Mouse (Mus musculus): ENCODE data around the gene Bmpr1b. TPM values are rescaled to one million over a fixed set of nuclear protein-coding genes. Genes with fewer than 3 reads are reported as not detected.

Bmpr1b gene
- polyA plus RNA-seq, 1 experiment from 2014 or later: not detected

GRCm38 (mm10) chr3:142104027-142104805 lies 65.0 kb downstream of the Bmpr1b start:
- Histone ChIP-seq H3K4me2 (ENCODE audit: low read depth, low read length) (no peak overlapping the region), H3K9ac (replicated peaks) (no peak overlapping the region), H3K9me3 (ENCODE audit: low read length) (no peaks in the 10 kb centered on the region), H3K4me3 (ENCODE audit: low read depth, low read length) (no peak overlapping the region), H3K27ac (ENCODE audit: low read depth) (no peak overlapping the region), H3K4me1 (ENCODE audit: insufficient read depth) (no peaks in the 10 kb centered on the region), H3K27me3 (ENCODE audit: insufficient read depth, low read length) (no peaks in the 10 kb centered on the region), H3K36me3 (replicated peaks; ENCODE audit: insufficient read depth, low read length) (no peaks in the 10 kb centered on the region)
- ATAC-seq: no peak
- no peak for DNase-seq
- TF ChIP-seq EP300 (IDR thresholded peaks at IDR 0.05; ENCODE audit: low read depth): no peak
- no peak for TF ChIP-seq CTCF (IDR thresholded peaks at IDR 0.05; ENCODE audit: low read depth)
- WGBS (ENCODE audit: insufficient replicate concordance): 82% methylated on average over 10 of the region's 10 CpGs

GRCm38 (mm10) chr3:142103622-142104021 lies 65.6 kb downstream of the Bmpr1b start:
- Histone ChIP-seq H3K9me3 (ENCODE audit: low read length) (no peaks in the 10 kb centered on the region), H3K4me1 (ENCODE audit: insufficient read depth) (no peaks in the 10 kb centered on the region), H3K27ac (ENCODE audit: low read depth) (no peak overlapping the region), H3K36me3 (replicated peaks; ENCODE audit: insufficient read depth, low read length) (no peaks in the 10 kb centered on the region), H3K27me3 (ENCODE audit: insufficient read depth, low read length) (no peaks in the 10 kb centered on the region), H3K4me3 (ENCODE audit: low read depth, low read length) (no peak overlapping the region), H3K4me2 (ENCODE audit: low read depth, low read length) (no peak overlapping the region), H3K9ac (replicated peaks) (no peak overlapping the region)
- no peak for TF ChIP-seq CTCF (IDR thresholded peaks at IDR 0.05; ENCODE audit: low read depth)
- TF ChIP-seq EP300 (IDR thresholded peaks at IDR 0.05; ENCODE audit: low read depth): no peak
- 68% methylated on average over 4 of the region's 4 CpGs for WGBS (ENCODE audit: insufficient replicate concordance)
- DNase-seq (no peak), ATAC-seq (no peak)

GRCm38 (mm10) chr3:142099151-142099550 lies 70.1 kb downstream of the Bmpr1b start:
- Histone ChIP-seq H3K4me3 (ENCODE audit: low read depth, low read length) (no peak overlapping the region), H3K27me3 (ENCODE audit: insufficient read depth, low read length) (no peaks in the 10 kb centered on the region), H3K9me3 (ENCODE audit: low read length) (no peaks in the 10 kb centered on the region), H3K4me2 (ENCODE audit: low read depth, low read length) (no peak overlapping the region), H3K36me3 (replicated peaks; ENCODE audit: insufficient read depth, low read length) (no peaks in the 10 kb centered on the region), H3K4me1 (ENCODE audit: insufficient read depth) (no peaks in the 10 kb centered on the region), H3K9ac (replicated peaks) (no peak overlapping the region), H3K27ac (ENCODE audit: low read depth) (no peak overlapping the region)
- DNase-seq (no peak), ATAC-seq (no peak)
- 60% methylated on average over 2 of the region's 2 CpGs for WGBS (ENCODE audit: insufficient replicate concordance)
- TF ChIP-seq CTCF (IDR thresholded peaks at IDR 0.05; ENCODE audit: low read depth): no peak
- TF ChIP-seq EP300 (IDR thresholded peaks at IDR 0.05; ENCODE audit: low read depth): no peak

- TF ChIP-seq EP300 (IDR thresholded peaks at IDR 0.05; ENCODE audit: low read depth) (no peak), CTCF (IDR thresholded peaks at IDR 0.05; ENCODE audit: low read depth) (no peak)
- ATAC-seq: no peak
- Histone ChIP-seq H3K9ac (replicated peaks) (no peak overlapping the region), H3K27ac (ENCODE audit: low read depth) (no peak overlapping the region), H3K9me3 (ENCODE audit: low read length) (no peaks in the 10 kb centered on the region), H3K36me3 (replicated peaks; ENCODE audit: insufficient read depth, low read length) (no peaks in the 10 kb centered on the region), H3K27me3 (ENCODE audit: insufficient read depth, low read length) (no peaks in the 10 kb centered on the region), H3K4me3 (ENCODE audit: low read depth, low read length) (no peak overlapping the region), H3K4me1 (ENCODE audit: insufficient read depth) (no peaks in the 10 kb centered on the region), H3K4me2 (ENCODE audit: low read depth, low read length) (no peak overlapping the region)
- no peak for DNase-seq
- WGBS (ENCODE audit: insufficient replicate concordance): 82% methylated on average over 4 of the region's 4 CpGs
Observed at GRCm38 (mm10) chr3:142094049-142094448, 75.2 kb downstream of the Bmpr1b start.

GRCm38 (mm10) chr3:142089684-142090083 lies 79.5 kb downstream of the Bmpr1b start:
- DNase-seq (no peak), ATAC-seq (no peak)
- no peaks in the 10 kb centered on the region for H3K4me1 ChIP-seq (ENCODE audit: insufficient read depth)
- H3K27me3 ChIP-seq (ENCODE audit: insufficient read depth, low read length): no peaks in the 10 kb centered on the region
- H3K27ac ChIP-seq (ENCODE audit: low read depth): no peak overlapping the region
- H3K36me3 ChIP-seq (replicated peaks; ENCODE audit: insufficient read depth, low read length): no peaks in the 10 kb centered on the region
- H3K4me2 ChIP-seq (ENCODE audit: low read depth, low read length): no peak overlapping the region
- TF ChIP-seq EP300 (IDR thresholded peaks at IDR 0.05; ENCODE audit: low read depth): no peak
- H3K9ac ChIP-seq (replicated peaks): no peak overlapping the region
- H3K4me3 ChIP-seq (ENCODE audit: low read depth, low read length): no peak overlapping the region
- H3K9me3 ChIP-seq (ENCODE audit: low read length): no peaks in the 10 kb centered on the region
- WGBS (ENCODE audit: insufficient replicate concordance): 53% methylated on average over 4 of the region's 4 CpGs

GRCm38 (mm10) chr3:142085938-142086337 lies 83.3 kb downstream of the Bmpr1b start:
- no peaks in the 10 kb centered on the region for H3K36me3 ChIP-seq (replicated peaks; ENCODE audit: insufficient read depth, low read length)
- H3K27ac ChIP-seq (ENCODE audit: low read depth): no peak overlapping the region
- 68% methylated on average over 3 of the region's 3 CpGs for WGBS (ENCODE audit: insufficient replicate concordance)
- no peak for TF ChIP-seq EP300 (IDR thresholded peaks at IDR 0.05; ENCODE audit: low read depth)
- TF ChIP-seq CTCF (IDR thresholded peaks at IDR 0.05; ENCODE audit: low read depth): no peak
- no peak overlapping the region for H3K9ac ChIP-seq (replicated peaks)
- H3K4me2 ChIP-seq (ENCODE audit: low read depth, low read length): no peak overlapping the region
- no peaks in the 10 kb centered on the region for H3K27me3 ChIP-seq (ENCODE audit: insufficient read depth, low read length)
- no peaks in the 10 kb centered on the region for H3K9me3 ChIP-seq (ENCODE audit: low read length)
- H3K4me3 ChIP-seq (ENCODE audit: low read depth, low read length): no peak overlapping the region
- DNase-seq: no peak
- ATAC-seq: no peak
- H3K4me1 ChIP-seq (ENCODE audit: insufficient read depth): no peaks in the 10 kb centered on the region
